Mouse (Mus musculus) G1E-ER4 (cell line): Measurements from ENCODE around the gene Tbl1xr1. TPM values are rescaled to one million over a fixed set of nuclear protein-coding genes. Genes with fewer than 3 reads are reported as not detected.

Experiments
- GATA1 ChIP-seq: IDR thresholded peaks from one replicate; pipeline ENCODE4 v1.8.0; 2012; ENCODE audit warnings: low read length, inconsistent platforms
- polyA plus RNA-seq: library from polyadenylated mRNA; stranded (reverse); fragments of >175 nt; gene quantifications from 2 replicates; pipeline ENCODE4 v1.2.3, GENCODE M21; 2012

The Tbl1xr1 gene
- polyA plus RNA-seq, 1 experiment: 29.8 TPM

DNA sequence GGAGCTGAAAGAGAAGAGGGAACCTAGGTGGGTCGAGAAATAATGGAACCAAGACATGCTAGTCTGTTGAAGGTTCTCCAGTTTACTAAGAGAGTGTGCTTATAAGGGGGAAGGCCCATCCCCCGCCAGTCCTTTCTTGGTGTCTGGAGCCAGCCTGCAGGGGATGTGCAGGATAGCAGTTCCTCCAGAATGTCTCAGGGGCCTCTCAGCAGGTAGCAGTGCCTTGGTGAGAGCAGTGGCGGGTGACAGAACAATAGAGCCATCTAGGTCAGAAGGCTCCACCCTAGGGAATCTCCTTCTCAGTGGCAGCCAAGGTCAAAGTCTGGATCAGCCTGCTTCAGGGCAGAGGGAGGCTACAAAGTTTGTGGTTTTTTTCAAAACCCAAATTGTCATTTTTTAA is 45.3 kb downstream of the Tbl1xr1 start:
- no peak for TF ChIP-seq GATA1

GRCm38 (mm10) chr3:22123145-22123544 is 46.7 kb downstream of the Tbl1xr1 start:
- TF ChIP-seq GATA1: no peak

DNA sequence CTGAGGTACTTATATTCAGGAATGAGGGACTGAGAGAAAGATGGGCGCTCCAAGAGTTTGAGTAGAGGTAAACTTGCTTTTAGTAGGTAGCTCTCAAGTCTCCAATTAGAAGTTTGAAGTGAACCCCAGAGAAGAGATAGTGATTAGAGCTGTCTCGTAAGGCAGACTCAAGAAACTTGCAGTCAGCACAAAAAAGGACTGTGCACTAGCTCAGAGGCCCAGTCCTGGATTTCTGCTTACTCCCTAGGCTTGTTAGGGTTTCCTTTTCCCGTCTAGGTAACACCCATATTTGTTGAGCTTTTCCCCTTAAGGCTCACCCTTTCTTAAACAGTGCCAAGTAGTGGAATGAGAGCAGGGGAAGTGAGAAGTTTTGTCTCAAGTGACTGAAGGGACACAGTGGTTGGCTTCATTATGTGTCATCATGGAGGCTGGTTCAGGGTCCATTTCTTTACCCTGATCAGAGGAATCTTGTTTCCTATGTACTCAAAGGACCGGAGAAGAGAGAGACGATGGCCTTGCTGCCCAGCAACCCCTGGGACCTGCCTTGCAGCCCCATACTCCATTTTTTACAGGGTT is 49.9 kb downstream of the Tbl1xr1 start:
- TF ChIP-seq GATA1: no peak

GRCm38 (mm10) chr3:22131277-22131676 is 54.8 kb downstream of the Tbl1xr1 start:
- TF ChIP-seq GATA1: no peak

DNA sequence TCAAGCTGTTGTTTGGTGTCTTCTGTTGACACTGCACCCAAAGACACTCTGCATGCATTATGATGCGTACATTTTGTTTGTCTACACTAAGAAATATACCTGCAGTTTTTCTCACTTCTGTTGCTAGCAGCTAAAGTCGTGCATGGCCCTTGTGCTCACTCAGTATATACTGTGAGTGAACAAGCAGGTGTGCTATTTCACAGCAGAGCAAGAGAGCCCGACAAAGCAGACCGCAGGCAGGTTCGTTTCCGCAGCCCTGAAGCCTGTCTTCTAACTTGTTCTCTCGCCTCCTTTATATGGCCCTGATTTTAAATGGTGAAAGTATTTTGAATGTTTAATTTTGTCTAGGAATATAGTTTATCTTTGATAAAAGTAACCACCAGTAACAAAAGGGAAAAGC is 57.2 kb downstream of the Tbl1xr1 start:
- TF ChIP-seq GATA1: no peak

GRCm38 (mm10) chr3:22137793-22138579 is 61.5 kb downstream of the Tbl1xr1 start:
- no peak for TF ChIP-seq GATA1

DNA sequence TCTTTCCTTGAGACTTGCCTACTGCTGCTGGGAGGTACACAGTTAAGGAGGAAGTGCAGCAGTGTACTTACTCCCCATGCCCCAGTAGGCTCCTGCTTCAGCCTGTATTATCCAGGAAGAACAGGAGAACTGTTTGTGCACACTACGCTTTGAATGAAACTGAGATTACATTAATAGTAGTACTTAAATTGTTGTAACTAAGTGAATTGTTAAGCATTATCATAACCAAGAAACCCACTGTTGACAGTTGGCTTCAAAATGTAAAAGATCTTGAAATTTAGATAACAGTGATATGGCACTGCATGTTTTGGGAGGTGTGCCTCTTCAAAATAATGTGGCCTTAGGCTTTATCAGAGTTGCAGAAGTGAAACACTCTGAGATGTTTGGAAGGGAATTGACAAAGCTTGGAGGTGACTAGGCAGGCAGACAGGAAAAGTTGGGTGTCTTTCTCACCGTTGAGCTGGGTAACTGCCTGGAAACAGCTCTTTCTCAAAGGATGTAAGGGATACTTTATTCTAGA is 62.2 kb downstream of the Tbl1xr1 start:
- no peak for TF ChIP-seq GATA1

- TF ChIP-seq GATA1: no peak
Observed at GRCm38 (mm10) chr3:22140111-22140658, 63.7 kb downstream of the Tbl1xr1 start.

GRCm38 (mm10) chr3:22141984-22142719 is 65.7 kb downstream of the Tbl1xr1 start:
- TF ChIP-seq GATA1: no peak

DNA sequence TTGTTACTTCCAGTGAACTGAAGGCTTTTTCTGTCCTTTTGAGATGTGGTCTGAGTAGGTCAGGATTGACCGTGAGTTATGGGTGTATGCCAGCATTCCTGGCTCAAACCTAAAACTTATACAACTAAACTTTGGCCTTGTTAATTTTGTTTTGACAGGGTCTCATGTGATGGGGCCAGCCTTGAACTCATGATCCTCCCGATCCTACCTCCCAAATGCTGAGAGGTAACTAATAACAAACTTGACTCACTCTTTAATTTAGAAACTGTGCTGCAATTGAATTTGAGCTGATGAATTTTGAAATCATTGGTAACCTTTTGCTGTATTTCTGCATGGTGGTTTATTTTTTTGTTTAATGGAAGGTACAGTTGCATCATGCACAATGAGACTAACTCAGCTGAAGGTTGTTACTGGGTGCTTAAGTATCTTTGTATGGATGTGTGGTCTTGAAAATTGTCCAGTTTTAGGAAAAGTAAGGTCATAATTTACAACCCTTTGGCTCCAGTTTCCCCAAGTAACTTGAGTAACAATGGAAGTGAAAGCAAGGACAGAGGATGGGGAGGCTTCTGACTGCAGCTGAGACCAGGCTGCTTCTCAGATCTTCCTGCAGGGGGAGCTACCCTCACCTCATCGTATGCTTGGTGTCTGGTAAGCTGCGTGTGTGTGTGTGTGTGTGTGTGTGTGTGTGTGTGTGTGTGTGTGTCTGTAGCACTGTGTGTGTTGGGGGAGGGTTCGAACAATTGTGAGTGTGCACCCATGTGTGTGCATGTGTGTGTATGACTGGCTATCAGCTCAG is 66.6 kb downstream of the Tbl1xr1 start:
- no peak for TF ChIP-seq GATA1

- TF ChIP-seq GATA1: no peak
Observed at GRCm38 (mm10) chr3:22144255-22144654, 67.8 kb downstream of the Tbl1xr1 start.

DNA sequence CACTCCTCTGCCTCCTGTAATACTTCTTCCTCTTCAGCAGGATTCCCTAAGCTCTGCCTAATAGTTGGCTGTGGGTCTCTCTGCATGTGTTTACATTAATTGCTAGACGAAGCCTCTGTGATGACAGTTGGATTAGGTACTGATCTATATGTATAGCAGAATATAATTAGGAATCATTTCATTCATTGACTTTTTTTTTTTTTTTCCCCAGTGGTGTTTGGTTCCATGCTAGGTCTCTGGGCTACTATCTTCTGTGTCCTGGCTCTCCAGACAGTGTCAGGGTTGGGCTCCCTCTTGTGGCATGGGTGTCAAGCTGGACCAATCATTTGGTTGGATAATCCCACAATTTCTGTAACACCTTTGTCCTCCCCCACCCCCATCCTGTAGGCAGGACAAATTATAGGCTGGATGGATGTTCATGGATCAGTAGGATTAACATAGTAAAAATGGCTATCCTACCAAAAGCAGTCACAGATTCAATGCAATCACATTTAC is 71.0 kb downstream of the Tbl1xr1 start:
- no peak for TF ChIP-seq GATA1

DNA sequence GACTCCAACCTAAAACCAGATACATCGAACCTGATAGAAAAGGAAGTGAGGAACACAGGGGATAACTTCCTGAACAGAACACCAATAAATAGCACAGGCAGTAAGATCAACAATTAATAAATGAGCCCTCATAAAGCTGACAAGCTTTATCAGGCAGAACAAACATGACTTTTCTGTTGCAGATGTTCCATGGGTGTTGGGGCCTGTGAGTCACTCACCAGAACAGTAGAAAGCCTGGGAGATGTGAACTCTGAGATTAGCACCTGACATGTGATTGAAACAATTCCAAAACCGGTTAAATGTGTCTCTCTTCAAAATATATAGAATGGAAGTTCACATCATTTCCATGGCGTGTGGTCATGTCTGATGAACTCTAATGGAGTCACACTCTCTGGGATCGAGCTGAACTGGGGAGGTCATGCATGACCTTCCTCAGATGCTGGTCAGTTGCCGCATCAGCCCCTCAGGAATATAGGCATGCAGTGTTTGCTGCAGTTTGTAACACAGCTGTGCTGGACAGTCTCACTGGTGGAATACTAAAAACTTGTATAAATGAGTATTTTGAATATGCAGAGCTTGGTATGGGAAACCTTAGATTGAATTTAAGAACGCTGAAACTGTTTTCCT is 72.0 kb downstream of the Tbl1xr1 start:
- TF ChIP-seq GATA1: no peak

DNA sequence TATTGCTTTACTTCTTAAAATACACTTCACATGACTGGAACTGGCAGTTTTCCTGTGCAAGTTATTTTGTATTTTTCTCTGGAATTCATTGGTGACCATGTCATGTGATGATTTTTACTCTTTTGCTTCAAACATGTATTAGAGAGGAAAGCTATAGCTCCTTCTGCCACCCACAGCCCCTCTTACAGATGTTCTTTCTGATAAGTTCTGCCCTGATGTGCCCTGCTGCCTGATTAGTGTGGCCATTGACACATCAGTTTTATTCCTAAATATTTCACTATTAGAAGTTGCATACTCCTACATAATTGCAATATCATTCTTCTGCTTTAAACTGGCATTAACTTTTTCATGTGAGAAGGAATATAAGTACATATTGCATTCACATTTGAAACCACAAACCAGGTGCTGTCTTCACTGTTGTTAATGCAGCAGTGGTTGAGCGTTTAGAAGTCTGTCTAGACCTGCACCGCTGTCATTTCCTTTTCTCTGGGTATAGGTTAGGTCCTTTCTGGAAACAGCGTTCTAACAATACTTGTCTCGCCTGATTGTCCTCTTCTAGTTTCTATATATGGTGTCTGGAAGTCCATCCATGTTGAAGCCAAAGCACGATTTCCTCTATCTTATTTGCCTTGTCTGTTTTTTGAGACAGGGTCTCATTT is 74.5 kb downstream of the Tbl1xr1 start:
- no peak for TF ChIP-seq GATA1
